Mouse (Mus musculus): ENCODE data around the gene Szrd1. TPM values are rescaled to one million over a fixed set of nuclear protein-coding genes. Genes with fewer than 3 reads are reported as not detected.

The Szrd1 gene
- polyA plus RNA-seq, 1 experiment from 2014 or later: 23.7 TPM

DNA sequence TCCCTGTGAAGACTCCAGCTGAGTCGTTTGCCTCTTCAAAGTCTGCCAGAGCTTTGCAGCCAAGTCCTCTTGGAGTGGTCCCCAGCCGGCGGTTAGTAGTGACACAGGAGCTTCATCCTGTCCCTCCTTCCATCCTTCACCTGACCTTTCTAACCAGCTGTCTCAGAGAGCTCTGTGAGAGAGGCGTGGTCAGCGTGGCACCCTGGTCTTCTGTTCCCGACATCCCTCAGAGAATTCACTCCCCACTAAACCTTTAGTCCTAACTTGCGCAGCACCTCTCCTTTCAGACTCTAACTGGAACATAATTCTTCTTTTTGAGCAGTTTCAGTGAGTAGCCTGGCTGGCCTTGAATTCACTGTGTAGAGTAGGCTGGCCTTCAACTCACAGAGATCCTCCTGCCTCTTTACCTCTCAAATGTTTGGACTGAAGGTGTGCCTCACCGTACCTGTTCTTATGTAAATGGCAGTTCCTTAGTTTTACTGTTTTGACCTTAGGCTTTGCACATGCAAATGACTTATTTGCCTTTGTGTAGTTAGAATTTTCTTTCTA lies 26.2 kb upstream of the Szrd1 start:
- 75% methylated on average over 8 of the region's 8 CpGs for WGBS
- no peak for ATAC-seq (ENCODE audit: low FRiP score)

DNA sequence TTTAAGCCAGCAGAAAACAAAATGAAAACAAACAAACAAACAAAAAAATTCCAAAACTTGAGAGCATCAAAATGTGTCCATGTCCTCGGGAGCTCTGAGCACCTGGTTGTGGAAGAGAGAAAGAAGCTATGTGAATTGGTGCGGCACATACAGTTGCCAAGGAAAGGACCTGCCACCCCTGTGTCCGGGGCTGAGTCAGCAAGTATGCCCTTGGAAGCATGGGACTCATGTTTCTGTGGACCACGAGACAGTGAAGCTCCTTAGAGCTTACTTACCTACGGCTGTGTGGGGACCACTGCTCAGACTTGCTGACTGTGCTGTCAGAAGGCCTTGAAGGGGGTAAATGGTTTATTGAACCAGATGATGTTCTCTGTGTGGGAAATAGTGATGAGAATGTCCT lies 24.2 kb upstream of the Szrd1 start:
- no peak overlapping the region for H3K4me3 ChIP-seq (replicated peaks)
- ATAC-seq (ENCODE audit: low FRiP score): no peak
- WGBS: 93% methylated on average over 5 of the region's 5 CpGs
- H3K27ac ChIP-seq (replicated peaks): no peak overlapping the region
- no peak overlapping the region for H3K9ac ChIP-seq (replicated peaks)
- no peaks in the 10 kb centered on the region for H3K9me3 ChIP-seq (replicated peaks)
- H3K4me1 ChIP-seq: peaks cover 8% of the 10 kb centered on the region
- H3K4me2 ChIP-seq: no peak overlapping the region
- H3K36me3 ChIP-seq: 0 out of 2 replicates have a peak, but pooled peaks cover 3% of the 10 kb centered on the region
- H3K27me3 ChIP-seq (replicated peaks): no peaks in the 10 kb centered on the region

More for the DNA sequence above, 26.2 kb upstream of the Szrd1 start:
- Histone ChIP-seq H3K27me3 (replicated peaks) (no peaks in the 10 kb centered on the region), H3K4me2 (no peak overlapping the region), H3K27ac (replicated peaks) (no peak overlapping the region), H3K36me3 (peaks cover 18% of the 10 kb centered on the region), H3K4me3 (replicated peaks) (no peak overlapping the region), H3K9me3 (replicated peaks) (no peaks in the 10 kb centered on the region), H3K9ac (replicated peaks) (no peak overlapping the region), H3K4me1 (no peaks in the 10 kb centered on the region)

DNA sequence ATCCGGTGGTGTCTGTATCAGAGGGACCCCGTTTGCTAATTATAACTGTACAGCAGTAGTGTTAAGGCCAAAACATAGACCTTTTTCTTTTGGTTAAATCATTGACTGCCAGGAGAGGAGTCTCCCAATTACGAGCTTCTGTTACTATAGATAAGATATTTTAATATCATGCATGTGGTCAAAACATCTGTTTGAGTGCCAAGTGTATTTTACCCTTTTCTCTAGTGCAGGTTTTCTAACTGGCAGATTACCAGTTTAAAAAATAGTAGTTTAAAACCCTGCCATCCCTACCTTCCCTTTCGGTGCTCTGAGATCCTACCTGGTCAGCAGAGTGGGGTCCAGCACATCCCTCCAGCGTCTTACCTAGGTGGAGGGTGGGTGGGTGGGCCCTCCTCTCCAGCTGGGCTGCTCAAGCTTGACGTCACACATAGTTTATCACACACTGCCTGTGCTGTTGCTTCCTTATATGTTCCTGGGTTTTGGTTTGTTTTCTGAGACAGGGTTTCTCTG lies 22.2 kb upstream of the Szrd1 start:
- H3K27me3 ChIP-seq (replicated peaks): no peaks in the 10 kb centered on the region
- H3K4me3 ChIP-seq (replicated peaks): no peak overlapping the region
- H3K4me1 ChIP-seq: peaks cover 14% of the 10 kb centered on the region
- H3K36me3 ChIP-seq: no peaks in the 10 kb centered on the region
- no peak overlapping the region for H3K4me2 ChIP-seq
- no peak overlapping the region for H3K9ac ChIP-seq (replicated peaks)
- H3K27ac ChIP-seq (replicated peaks): no peak overlapping the region
- 92% methylated on average over 6 of the region's 6 CpGs for WGBS
- no peaks in the 10 kb centered on the region for H3K9me3 ChIP-seq (replicated peaks)
- no peak for ATAC-seq (ENCODE audit: low FRiP score)

GRCm38 (mm10) chr4:141160193-141160592 lies 20.6 kb upstream of the Szrd1 start:
- no peak for ATAC-seq (ENCODE audit: low FRiP score)
- WGBS: 94% methylated on average over 4 of the region's 4 CpGs
- Histone ChIP-seq H3K27ac (replicated peaks) (no peak overlapping the region), H3K4me1 (peaks cover 19% of the 10 kb centered on the region), H3K4me3 (replicated peaks) (no peak overlapping the region), H3K9ac (replicated peaks) (no peak overlapping the region), H3K4me2 (no peak overlapping the region), H3K36me3 (no peaks in the 10 kb centered on the region), H3K27me3 (replicated peaks) (no peaks in the 10 kb centered on the region), H3K9me3 (replicated peaks) (no peaks in the 10 kb centered on the region)

DNA sequence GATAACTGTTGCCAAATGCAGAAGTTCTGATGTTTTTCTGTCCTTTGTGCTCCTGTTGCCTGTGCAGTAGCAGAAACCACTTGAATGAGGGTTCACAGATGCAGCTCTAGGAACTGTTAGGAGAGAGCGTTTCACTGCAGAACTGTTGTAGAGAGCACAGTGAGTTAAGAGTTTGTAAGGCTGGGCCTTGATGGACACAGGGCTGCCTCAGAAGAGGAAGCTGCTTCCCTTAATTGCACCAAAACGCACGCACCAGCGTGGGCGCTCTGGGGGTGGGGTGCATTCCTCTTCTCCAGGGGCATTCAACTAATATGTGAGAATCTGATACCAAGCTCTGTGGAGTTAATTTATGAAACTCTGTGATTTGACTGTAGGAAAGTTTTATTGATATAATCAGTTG lies 20.1 kb upstream of the Szrd1 start:
- ATAC-seq (ENCODE audit: low FRiP score): no peak
- Histone ChIP-seq H3K4me1 (peaks cover 19% of the 10 kb centered on the region), H3K9me3 (replicated peaks) (no peaks in the 10 kb centered on the region), H3K36me3 (no peaks in the 10 kb centered on the region), H3K27ac (replicated peaks) (no peak overlapping the region), H3K4me3 (replicated peaks) (no peak overlapping the region), H3K27me3 (replicated peaks) (no peaks in the 10 kb centered on the region), H3K9ac (replicated peaks) (no peak overlapping the region), H3K4me2 (no peak overlapping the region)
- 63% methylated on average over 5 of the region's 5 CpGs for WGBS

DNA sequence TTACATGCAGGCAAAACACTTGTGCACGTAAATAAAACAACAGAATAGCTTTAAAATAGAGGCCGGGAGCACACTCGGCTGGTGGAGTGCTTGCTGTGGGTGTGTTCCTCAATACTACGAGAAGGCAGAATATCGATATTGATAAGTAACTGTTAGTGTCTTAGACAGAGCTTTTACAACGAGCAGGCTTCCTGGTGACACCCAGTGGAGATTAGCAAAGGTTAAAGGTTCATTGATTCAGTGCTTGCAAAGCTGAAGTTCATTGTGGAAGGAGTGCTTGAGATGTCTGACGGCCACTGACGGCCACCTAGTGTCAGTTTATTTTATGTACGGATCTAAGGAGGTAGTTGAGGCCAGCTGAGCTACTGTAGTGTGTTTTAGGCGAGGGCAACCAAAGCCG lies 19.5 kb upstream of the Szrd1 start:
- H3K4me1 ChIP-seq: peaks cover 23% of the 10 kb centered on the region
- no peaks in the 10 kb centered on the region for H3K27me3 ChIP-seq (replicated peaks)
- no peak for ATAC-seq (ENCODE audit: low FRiP score)
- WGBS: 51% methylated on average over 11 of the region's 11 CpGs
- H3K9me3 ChIP-seq (replicated peaks): no peaks in the 10 kb centered on the region
- no peak overlapping the region for H3K27ac ChIP-seq (replicated peaks)
- H3K4me3 ChIP-seq (replicated peaks): no peak overlapping the region
- H3K9ac ChIP-seq (replicated peaks): no peak overlapping the region
- H3K4me2 ChIP-seq: no peak overlapping the region
- no peaks in the 10 kb centered on the region for H3K36me3 ChIP-seq

GRCm38 (mm10) chr4:141158609-141159008 lies 19.0 kb upstream of the Szrd1 start:
- 78% methylated on average over 2 of the region's 2 CpGs for WGBS
- no peak overlapping the region for H3K27ac ChIP-seq (replicated peaks)
- ATAC-seq (ENCODE audit: low FRiP score): no peak
- H3K4me3 ChIP-seq (replicated peaks): no peak overlapping the region
- H3K9ac ChIP-seq (replicated peaks): no peak overlapping the region
- H3K9me3 ChIP-seq (replicated peaks): no peaks in the 10 kb centered on the region
- no peaks in the 10 kb centered on the region for H3K27me3 ChIP-seq (replicated peaks)
- H3K4me2 ChIP-seq: no peak overlapping the region
- H3K4me1 ChIP-seq: peaks cover 24% of the 10 kb centered on the region
- no peaks in the 10 kb centered on the region for H3K36me3 ChIP-seq

GRCm38 (mm10) chr4:141157485-141157884 lies 17.9 kb upstream of the Szrd1 start:
- Histone ChIP-seq H3K9me3 (replicated peaks) (no peaks in the 10 kb centered on the region), H3K4me3 (replicated peaks) (no peak overlapping the region), H3K4me2 (no peak overlapping the region), H3K27me3 (replicated peaks) (no peaks in the 10 kb centered on the region), H3K36me3 (no peaks in the 10 kb centered on the region), H3K4me1 (peaks cover 27% of the 10 kb centered on the region), H3K27ac (replicated peaks) (no peak overlapping the region), H3K9ac (replicated peaks) (no peak overlapping the region)
- WGBS: 76% methylated on average over 4 of the region's 4 CpGs
- ATAC-seq (ENCODE audit: low FRiP score): no peak

GRCm38 (mm10) chr4:141149116-141149515 lies 9.5 kb upstream of the Szrd1 start:
- no peak for ATAC-seq (ENCODE audit: low FRiP score)
- no peaks in the 10 kb centered on the region for H3K36me3 ChIP-seq
- 0 out of 2 replicates have a peak, but pooled peaks cover 2% of the 10 kb centered on the region for H3K27me3 ChIP-seq (replicated peaks)
- H3K27ac ChIP-seq (replicated peaks): no peak overlapping the region
- no peaks in the 10 kb centered on the region for H3K9me3 ChIP-seq (replicated peaks)
- peak overlapping the region; percentile 80 for H3K4me2 ChIP-seq
- H3K4me3 ChIP-seq (replicated peaks): peak overlapping the region; percentile 98
- WGBS: 18% methylated on average over 7 of the region's 7 CpGs
- peak overlapping the region; percentile 99 for H3K9ac ChIP-seq (replicated peaks)
- peaks cover 40% of the 10 kb centered on the region for H3K4me1 ChIP-seq

- 0 out of 2 replicates have a peak, but pooled peaks cover 5% of the 10 kb centered on the region for H3K27me3 ChIP-seq (replicated peaks)
Measured at GRCm38 (mm10) chr4:141148009-141148801, 8.6 kb upstream of the Szrd1 start.

GRCm38 (mm10) chr4:141147112-141148008 lies 7.8 kb upstream of the Szrd1 start, which contains the start of gene Fbxo42:
Gene Fbxo42 (plus strand): TSS chr4:141147913.
- peak within 1 kb of the TSS; percentile 93 for H3K27ac ChIP-seq (replicated peaks)
- no peaks in the 10 kb centered on the region for H3K36me3 ChIP-seq
- H3K9me3 ChIP-seq (replicated peaks): no peaks in the 10 kb centered on the region
- peaks cover 35% of the 10 kb centered on the region for H3K4me1 ChIP-seq
- H3K4me2 ChIP-seq: peak within 1 kb of the TSS; percentile 80
- H3K4me3 ChIP-seq (replicated peaks): peak within 1 kb of the TSS; percentile 98
- 0 out of 2 replicates have a peak, but pooled peaks cover 5% of the 10 kb centered on the region for H3K27me3 ChIP-seq (replicated peaks)
- 10% methylated on average over 51 of the region's 58 CpGs for WGBS
- peak; percentile 87 for ATAC-seq (ENCODE audit: low FRiP score)
- H3K9ac ChIP-seq (replicated peaks): peak within 1 kb of the TSS; percentile 99

More at GRCm38 (mm10) chr4:141148009-141148801, 8.6 kb upstream of the Szrd1 start:
- peaks cover 39% of the 10 kb centered on the region for H3K4me1 ChIP-seq
- H3K27ac ChIP-seq (replicated peaks): peak overlapping the region; percentile 93
- H3K9ac ChIP-seq (replicated peaks): peak overlapping the region; percentile 99
- H3K36me3 ChIP-seq: no peaks in the 10 kb centered on the region
- H3K4me2 ChIP-seq: peak overlapping the region; percentile 80
- H3K4me3 ChIP-seq (replicated peaks): peak overlapping the region; percentile 98
- peak; percentile 81 for ATAC-seq (ENCODE audit: low FRiP score)
- WGBS: under 1% methylated on average over 48 of the region's 66 CpGs
- no peaks in the 10 kb centered on the region for H3K9me3 ChIP-seq (replicated peaks)

Measured in neural tube, embryonic 15.5 days (tissue).